Mouse (Mus musculus) megakaryocyte, embryonic 14.5 days (primary cell): ENCODE measurements around the gene Clic6. TPM values are rescaled to one million over a fixed set of nuclear protein-coding genes. Genes with fewer than 3 reads are reported as not detected.

Source experiments
- H3K27me3 ChIP-seq: replicated peaks from 2 replicates; pipeline ENCODE3; 2012; ENCODE audit warnings: inconsistent platforms
- H3K36me3 ChIP-seq: replicated peaks from 2 replicates; pipeline ENCODE3; 2012; ENCODE audit warnings: low read length, inconsistent platforms, mixed read lengths
- H3K4me1 ChIP-seq: 2 replicates; pipeline ENCODE4 v1.6.1; 2012; ENCODE audit warnings: inconsistent platforms
- H3K4me3 ChIP-seq: replicated peaks from 2 replicates; pipeline ENCODE3; 2012; ENCODE audit warnings: moderate library complexity, mild to moderate bottlenecking, inconsistent platforms
- H3K9me3 ChIP-seq: 2 replicates; pipeline ENCODE4 v1.6.1; 2012; ENCODE audit warnings: inconsistent platforms
- FLI1 ChIP-seq: IDR thresholded peaks from 2 replicates; pipeline ENCODE4 v1.6.1; 2012; ENCODE audit warnings: low read length, inconsistent platforms, mixed read lengths
- GATA1 ChIP-seq: IDR thresholded peaks from 3 replicates; pipeline ENCODE4 v1.6.1; 2012; ENCODE audit warnings: mixed read lengths, low read length, inconsistent platforms, borderline replicate concordance
- polyA plus RNA-seq: library from polyadenylated mRNA; stranded (reverse); fragments of >175 nt; gene quantifications from 2 replicates; pipeline ENCODE4 v1.2.3, GENCODE M21; 2012; ENCODE audit warnings: low replicate concordance; ENCODE audit not compliant: insufficient read depth

Gene Clic6
- polyA plus RNA-seq, 1 experiment = not detected

- peaks cover 89% of the 10 kb centered on the region for H3K27me3 ChIP-seq
- TF ChIP-seq GATA1 (no peak), FLI1 (no peak)
- no peaks in the 10 kb centered on the region for H3K36me3 ChIP-seq
- peaks cover 17% of the 10 kb centered on the region for H3K4me1 ChIP-seq
- peaks cover 4% of the 10 kb centered on the region for H3K9me3 ChIP-seq
- H3K4me3 ChIP-seq = no peak overlapping the region
These were observed 66.0 kb downstream of the Clic6 start for GRCm38 (mm10) chr16:92551266-92552105.

DNA sequence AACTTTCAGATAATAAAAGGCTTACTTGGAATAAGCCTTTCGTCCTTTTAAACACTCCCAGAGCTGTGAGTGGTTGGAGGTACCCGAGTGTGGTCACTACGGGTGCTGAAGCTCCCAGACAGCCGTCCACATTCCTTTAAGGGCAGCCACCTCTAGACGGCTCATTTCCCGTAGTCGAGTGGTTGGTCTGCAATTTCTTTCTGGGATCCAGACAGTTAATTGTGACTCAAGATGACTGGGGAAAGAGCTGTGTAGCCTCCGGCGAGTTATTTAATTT is 66.5 kb downstream of the Clic6 start:
- Histone ChIP-seq H3K4me1 (peaks cover 17% of the 10 kb centered on the region), H3K27me3 (peaks cover 89% of the 10 kb centered on the region), H3K9me3 (peaks cover 4% of the 10 kb centered on the region), H3K36me3 (no peaks in the 10 kb centered on the region), H3K4me3 (no peak overlapping the region)
- TF ChIP-seq GATA1 (no peak), FLI1 (no peak)

DNA sequence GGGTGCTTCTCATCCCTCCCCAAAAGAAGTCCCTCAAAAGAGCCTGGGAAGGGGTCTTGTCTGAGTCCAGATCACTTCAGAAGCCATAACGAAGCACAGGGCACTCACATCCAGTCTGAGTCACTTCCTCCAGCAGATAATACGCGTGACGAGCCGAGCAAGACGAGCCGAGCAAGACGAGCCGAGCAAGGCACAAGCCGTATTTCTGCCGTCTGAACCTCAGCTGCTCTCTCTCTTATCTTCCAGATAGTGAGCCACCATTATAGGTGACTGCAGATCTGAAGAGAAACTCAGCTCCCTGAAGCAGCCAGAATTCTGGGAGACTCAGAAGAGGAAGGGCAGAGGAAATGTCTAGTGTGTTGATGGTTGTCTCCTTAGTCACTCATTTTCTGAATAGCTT is 67.3 kb downstream of the Clic6 start:
- Histone ChIP-seq H3K27me3 (peaks cover 89% of the 10 kb centered on the region), H3K4me1 (peaks cover 17% of the 10 kb centered on the region), H3K36me3 (no peaks in the 10 kb centered on the region), H3K9me3 (peaks cover 4% of the 10 kb centered on the region), H3K4me3 (peak overlapping the region; percentile 65)
- no peak for TF ChIP-seq FLI1
- TF ChIP-seq GATA1 = no peak

GRCm38 (mm10) chr16:92555051-92555450 is 69.5 kb downstream of the Clic6 start:
- Histone ChIP-seq H3K4me3 (no peak overlapping the region), H3K9me3 (no peaks in the 10 kb centered on the region; the same call in 1 of the 2 replicates), H3K36me3 (no peaks in the 10 kb centered on the region), H3K27me3 (peaks cover 91% of the 10 kb centered on the region), H3K4me1 (peaks cover 17% of the 10 kb centered on the region)
- TF ChIP-seq FLI1 = no peak
- TF ChIP-seq GATA1 = no peak

GRCm38 (mm10) chr16:92565291-92565690 is 79.8 kb downstream of the Clic6 start:
- Histone ChIP-seq H3K27me3 (peaks cover 61% of the 10 kb centered on the region), H3K4me1 (peaks cover 17% of the 10 kb centered on the region), H3K36me3 (no peaks in the 10 kb centered on the region), H3K9me3 (no peaks in the 10 kb centered on the region), H3K4me3 (no peak overlapping the region)
- TF ChIP-seq GATA1 (no peak), FLI1 (no peak)

DNA sequence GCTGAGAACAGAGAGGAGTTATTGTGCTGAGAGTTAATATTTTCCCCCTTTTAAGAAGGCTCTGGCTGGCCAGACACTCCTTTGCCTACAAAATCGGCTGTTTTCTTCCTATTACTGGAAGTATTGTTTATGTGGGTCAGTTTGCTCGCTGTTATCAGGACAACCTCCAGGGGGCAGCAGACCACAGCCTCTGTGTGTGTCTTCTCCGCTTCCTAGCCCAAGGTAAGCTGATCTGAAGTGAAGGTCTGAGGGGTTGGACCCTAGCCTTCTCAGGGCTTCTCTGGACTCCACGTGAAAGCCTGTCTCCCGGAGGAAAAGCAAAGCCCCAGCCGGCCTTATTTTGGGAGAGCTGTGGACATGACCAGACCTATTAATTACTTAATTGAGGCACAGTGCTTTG is 80.2 kb downstream of the Clic6 start:
- Histone ChIP-seq H3K4me1 (peaks cover 17% of the 10 kb centered on the region), H3K36me3 (no peaks in the 10 kb centered on the region), H3K27me3 (peaks cover 58% of the 10 kb centered on the region), H3K4me3 (peak overlapping the region; percentile 16), H3K9me3 (no peaks in the 10 kb centered on the region)
- TF ChIP-seq FLI1 = no peak
- no peak for TF ChIP-seq GATA1

DNA sequence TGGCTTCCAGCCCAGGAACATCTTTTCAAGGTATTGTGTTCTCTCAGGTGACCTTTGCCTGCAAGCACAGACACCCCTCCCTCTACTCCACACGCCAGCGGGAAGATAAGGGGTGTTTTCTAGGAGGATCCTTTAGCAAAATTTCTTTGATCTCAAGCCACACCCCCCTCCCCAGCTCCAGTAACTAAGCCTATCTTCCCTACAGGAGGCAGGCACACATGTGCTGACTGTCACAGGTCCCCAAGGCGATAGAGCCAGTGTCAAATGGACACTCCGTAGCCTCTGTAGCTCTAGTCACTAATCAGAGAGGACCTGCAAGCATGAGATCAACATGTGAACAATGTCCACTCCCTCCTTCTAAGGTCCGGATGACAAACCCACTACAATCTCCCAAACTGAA is 80.6 kb downstream of the Clic6 start:
- Histone ChIP-seq H3K27me3 (peaks cover 57% of the 10 kb centered on the region), H3K36me3 (no peaks in the 10 kb centered on the region), H3K4me3 (peak overlapping the region; percentile 16), H3K9me3 (peaks cover 4% of the 10 kb centered on the region), H3K4me1 (peaks cover 17% of the 10 kb centered on the region)
- TF ChIP-seq FLI1 (no peak), GATA1 (no peak)

- H3K27me3 ChIP-seq = peaks cover 45% of the 10 kb centered on the region
- H3K9me3 ChIP-seq = peaks cover 9% of the 10 kb centered on the region
- no peak overlapping the region for H3K4me3 ChIP-seq
- peaks cover 26% of the 10 kb centered on the region for H3K4me1 ChIP-seq
- TF ChIP-seq GATA1 (no peak), FLI1 (no peak)
- no peaks in the 10 kb centered on the region for H3K36me3 ChIP-seq
These were observed 85.7 kb downstream of the Clic6 start for GRCm38 (mm10) chr16:92571246-92571645.

DNA sequence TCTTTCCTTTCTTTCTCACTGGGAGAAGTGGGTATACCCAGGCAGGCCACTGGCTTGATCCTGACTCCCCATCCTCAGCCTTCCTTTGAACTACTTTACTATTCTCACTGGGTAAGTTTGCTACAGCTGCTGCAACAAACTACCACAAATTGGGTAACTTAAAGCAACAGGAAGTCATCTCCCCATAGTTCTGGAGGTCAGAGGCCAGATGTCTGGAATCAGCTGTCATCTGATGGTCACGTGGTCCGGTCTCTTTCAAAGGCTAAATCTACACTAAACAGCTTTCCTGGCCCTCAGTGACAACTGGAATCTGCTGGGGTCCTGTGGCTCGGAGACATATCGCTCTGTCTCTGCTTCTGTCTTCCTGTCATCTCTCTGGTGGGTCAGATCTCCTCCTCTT is 87.7 kb downstream of the Clic6 start:
- Histone ChIP-seq H3K9me3 (peaks cover 9% of the 10 kb centered on the region), H3K36me3 (no peaks in the 10 kb centered on the region), H3K4me1 (peaks cover 20% of the 10 kb centered on the region), H3K27me3 (peaks cover 48% of the 10 kb centered on the region), H3K4me3 (no peak overlapping the region)
- TF ChIP-seq GATA1 = no peak
- TF ChIP-seq FLI1 = no peak

DNA sequence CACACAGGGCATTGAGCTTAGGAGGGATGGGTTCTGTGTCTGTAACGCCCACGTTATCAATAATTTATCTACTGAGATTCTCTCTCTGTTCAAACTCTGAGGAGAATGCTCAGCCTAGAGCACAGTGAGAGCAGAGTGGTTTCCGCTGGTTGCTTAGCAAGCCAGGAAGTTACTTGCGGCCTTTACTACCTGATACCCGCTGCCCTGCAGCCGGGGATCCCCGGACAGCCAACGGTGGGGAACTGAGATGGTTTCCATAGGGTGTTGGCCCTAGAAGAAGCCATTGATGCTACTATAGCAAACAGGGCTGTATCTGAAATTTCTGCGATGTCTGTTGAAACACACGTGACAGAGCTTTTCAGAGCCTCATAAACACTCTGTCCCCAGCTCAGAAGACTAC is 90.3 kb downstream of the Clic6 start:
- TF ChIP-seq FLI1 = no peak
- no peak overlapping the region for H3K4me3 ChIP-seq

GRCm38 (mm10) chr16:92577381-92577780 is 91.8 kb downstream of the Clic6 start:
- Histone ChIP-seq H3K4me1 (peaks cover 14% of the 10 kb centered on the region), H3K27me3 (peaks cover 67% of the 10 kb centered on the region), H3K36me3 (no peaks in the 10 kb centered on the region), H3K9me3 (peaks cover 20% of the 10 kb centered on the region), H3K4me3 (no peak overlapping the region)
- no peak for TF ChIP-seq GATA1
- TF ChIP-seq FLI1 = no peak

More for the DNA sequence above, 90.3 kb downstream of the Clic6 start:
- Histone ChIP-seq H3K36me3 (no peaks in the 10 kb centered on the region), H3K4me1 (peaks cover 18% of the 10 kb centered on the region), H3K9me3 (peaks cover 16% of the 10 kb centered on the region), H3K27me3 (peaks cover 59% of the 10 kb centered on the region)
